Mouse (Mus musculus) liver, adult 2 months (tissue): ENCODE measurements around the gene Fam19a1.

Experiments
- CTCF ChIP-seq: fragments of 200-500 bp; IDR thresholded peaks from 2 replicates; pipeline ENCODE4 v1.5.1; 2011; ENCODE audit warnings: low read depth, low read length, control low read depth
- POLR2A ChIP-seq: fragments of 200-500 bp; IDR thresholded peaks from 2 replicates; pipeline ENCODE4 v1.6.1; 2011; ENCODE audit warnings: low read length, control low read depth; ENCODE audit not compliant: insufficient read depth; ENCODE audit errors: extremely low read depth

DNA sequence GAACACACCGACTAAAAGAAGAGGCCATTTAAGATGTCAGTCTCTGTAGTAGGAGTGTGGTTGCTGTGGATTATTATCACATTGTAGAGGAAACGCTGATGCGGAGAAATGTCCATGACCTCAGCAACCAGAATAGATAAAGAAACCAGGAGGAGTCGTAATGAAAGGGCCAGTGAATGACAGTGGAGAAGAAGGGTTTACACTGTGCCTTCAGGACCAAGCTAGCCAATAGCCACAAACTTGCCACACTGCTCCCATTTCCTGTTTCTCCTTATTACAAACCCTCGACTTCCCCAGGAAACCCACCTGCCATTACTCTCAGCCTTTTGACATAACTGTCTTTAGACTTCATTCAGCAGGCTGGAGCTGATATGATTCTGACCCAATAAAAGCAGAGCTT lies 465.7 kb downstream of the Fam19a1 start:
- TF ChIP-seq POLR2A (no peak), CTCF (no peak)
